Mouse (Mus musculus): ENCODE measurements around the gene Trpd52l3. TPM values are rescaled to one million over a fixed set of nuclear protein-coding genes. Genes with fewer than 3 reads are reported as not detected.

Gene Trpd52l3
- polyA plus RNA-seq, 2 experiments from 2014 or later, result not detected

GRCm38 (mm10) chr19:30029894-30030635, 26.5 kb downstream of the Trpd52l3 start, which contains the start of gene Uhrf2:
Uhrf2 (plus strand) TSS chr19:30030513.
- peak; percentile 92 for ATAC-seq

DNA sequence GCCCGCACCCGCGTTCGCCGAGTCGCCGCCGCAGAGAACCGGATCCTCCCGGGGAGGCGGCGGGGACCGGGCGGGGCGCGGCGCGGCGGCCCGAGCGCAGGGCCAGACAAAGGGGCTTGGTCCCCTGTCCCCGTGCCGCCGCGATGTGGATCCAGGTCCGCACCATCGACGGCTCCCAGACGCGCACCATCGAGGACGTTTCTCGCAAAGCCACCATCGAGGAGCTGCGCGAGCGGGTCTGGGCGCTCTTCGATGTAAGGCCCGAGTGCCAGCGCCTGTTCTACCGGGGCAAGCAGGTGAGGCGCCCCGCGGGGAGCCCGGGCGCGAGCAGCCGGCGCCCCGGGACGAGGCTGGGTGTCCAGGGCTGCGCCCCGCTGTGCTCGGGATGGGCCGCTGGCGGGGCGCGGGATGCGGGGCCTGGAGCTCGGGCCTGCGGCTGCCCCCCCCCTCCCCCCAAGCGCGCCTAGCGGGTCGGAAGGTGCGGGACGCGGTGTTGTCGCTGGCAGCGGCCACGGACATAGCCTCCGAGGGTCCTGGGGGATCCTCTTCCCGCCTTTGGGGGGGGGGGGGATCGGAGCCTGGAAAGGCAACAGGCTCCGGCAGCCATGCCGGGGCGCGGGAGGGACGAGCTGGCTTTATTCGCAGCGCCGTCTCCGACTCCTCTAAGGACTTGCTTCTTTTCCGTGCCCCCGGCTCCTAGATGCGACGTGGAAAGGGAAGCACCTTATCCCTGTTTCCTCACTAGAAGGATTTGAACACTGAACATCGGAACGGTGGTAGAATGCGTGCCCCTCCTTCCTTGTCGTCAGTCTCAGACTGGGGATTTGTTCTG, 27.3 kb downstream of the Trpd52l3 start:
- ATAC-seq, result peak; percentile 13

- ATAC-seq, result no peak
These were observed 27.9 kb downstream of the Trpd52l3 start for GRCm38 (mm10) chr19:30031468-30031931.

- no peak for ATAC-seq
These were observed 28.6 kb downstream of the Trpd52l3 start for GRCm38 (mm10) chr19:30032206-30032605.

- ATAC-seq, result no peak
These were observed 31.8 kb downstream of the Trpd52l3 start for GRCm38 (mm10) chr19:30035361-30035760.

DNA sequence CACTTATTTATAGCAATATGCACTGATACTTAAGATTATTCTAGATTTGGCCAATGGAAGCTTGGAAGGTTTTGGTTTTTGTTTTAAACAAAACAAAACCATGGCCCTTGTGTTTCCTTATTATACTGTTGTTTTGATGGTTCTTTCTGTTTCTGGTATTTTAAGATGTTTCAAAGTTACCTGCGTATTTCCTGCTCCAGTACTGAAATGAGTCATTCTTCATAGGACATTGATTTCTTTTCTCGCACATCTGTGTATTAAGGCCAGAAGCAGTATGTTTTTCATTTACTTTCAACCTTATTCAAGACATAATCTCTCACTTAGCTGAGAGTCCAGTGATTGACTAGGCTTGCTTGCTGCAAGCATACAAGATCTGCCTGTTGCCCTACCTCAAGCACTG, 40.1 kb downstream of the Trpd52l3 start:
- peak; percentile 88 for ATAC-seq

DNA sequence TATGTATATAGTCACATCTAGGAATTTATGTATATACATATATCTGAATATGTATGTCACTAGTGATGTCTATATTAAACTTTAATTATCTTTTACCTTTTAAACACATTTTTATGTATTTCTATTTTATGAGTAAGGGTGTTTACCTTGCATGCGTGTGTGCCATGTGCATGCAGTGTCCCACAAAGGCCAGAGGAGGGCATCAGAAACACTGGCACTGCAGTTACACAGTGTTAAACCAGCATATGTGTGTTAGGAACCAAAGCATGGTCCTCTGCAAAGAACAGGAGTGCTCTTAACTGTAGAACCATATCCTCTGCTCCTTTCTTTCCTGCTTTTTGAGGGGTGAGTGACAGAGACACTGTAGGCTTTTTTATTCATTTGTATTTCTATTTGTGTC, 41.0 kb downstream of the Trpd52l3 start:
- ATAC-seq, result no peak

- ATAC-seq, result no peak
These were observed 42.3 kb downstream of the Trpd52l3 start for GRCm38 (mm10) chr19:30045857-30046256.

DNA sequence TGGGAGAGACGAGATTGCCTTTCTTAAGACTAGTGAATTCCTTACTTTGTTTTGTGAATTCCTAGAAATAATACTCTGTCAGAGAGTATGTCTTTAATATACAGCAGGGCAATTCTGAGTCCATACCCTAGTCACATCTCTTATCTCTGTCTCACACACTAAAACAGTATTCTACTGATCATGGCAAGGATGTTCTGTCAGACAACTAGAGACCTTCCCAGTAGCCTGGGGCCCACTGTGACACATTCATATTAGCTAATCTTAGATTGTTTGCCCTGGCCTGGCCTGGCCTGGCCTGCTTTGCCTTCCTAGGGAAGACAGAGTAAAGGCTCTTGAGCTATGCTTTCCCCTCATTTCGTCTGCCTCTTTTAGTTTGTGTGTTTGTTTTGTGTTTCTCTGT, 47.0 kb downstream of the Trpd52l3 start:
- no peak for ATAC-seq

DNA sequence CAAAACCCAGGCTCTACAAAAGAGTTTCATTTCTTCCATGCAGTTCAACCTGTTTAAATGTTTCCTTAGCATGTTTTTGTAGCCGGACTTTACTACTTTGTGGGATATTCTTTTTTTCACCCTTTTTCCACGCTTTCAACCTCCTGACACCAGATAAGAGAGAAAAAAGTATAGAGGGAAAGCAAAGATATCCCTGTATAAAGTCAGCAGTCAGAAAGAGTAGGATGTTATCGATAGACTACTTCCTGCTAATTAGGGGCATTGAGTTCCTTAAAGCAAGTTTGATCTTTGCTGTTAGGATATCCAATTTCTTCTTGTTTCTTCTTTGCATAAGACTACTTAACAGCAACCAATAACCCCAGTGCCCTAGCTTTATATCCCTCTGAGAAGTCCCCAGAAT, 47.9 kb downstream of the Trpd52l3 start:
- ATAC-seq, result no peak

DNA sequence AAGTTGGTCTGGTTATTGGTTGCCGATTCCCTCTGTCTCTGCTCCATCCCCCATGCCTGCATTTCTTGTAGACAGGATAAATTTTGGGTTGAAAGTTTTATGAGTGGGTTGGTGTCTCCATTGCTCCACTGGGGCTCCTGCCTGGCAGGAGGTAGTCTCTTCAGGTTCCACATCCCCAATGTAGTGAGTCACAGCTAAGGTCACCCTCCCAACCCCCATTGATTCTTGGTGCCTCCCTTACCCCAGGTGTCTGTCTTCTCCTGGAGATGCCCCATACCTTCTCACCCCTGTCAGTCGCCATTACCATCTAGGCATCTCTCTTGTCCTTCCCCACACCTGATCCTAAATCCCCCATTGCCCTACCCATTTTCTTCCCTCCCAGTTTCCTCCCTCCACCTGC, 50.6 kb downstream of the Trpd52l3 start:
- ATAC-seq, result no peak

Other genes starting within 250 kb of the Trpd52l3 start
- gene 9930021J03Rik, start 197.8 kb upstream of the Trpd52l3 start, polyA plus RNA-seq (2017; shearing (Covaris generic)), result 1 to 10 TPM; 6.5 to 7.5 TPM
- gene Ranbp6, start 190.8 kb upstream of the Trpd52l3 start, polyA plus RNA-seq (2017; shearing (Covaris generic)), result 1 to 10 TPM; 8.4 to 8.7 TPM
- gene Il33, start 78.7 kb upstream of the Trpd52l3 start, polyA plus RNA-seq (2017; shearing (Covaris generic)), result not detected
- 10 to 100 TPM; 32.2 to 45.3 TPM for gene Uhrf2, start 26.7 kb downstream of the Trpd52l3 start, polyA plus RNA-seq (2017; shearing (Covaris generic))
- under 1 TPM; 0.15 to 0.23 TPM for gene Gldc, start 171.6 kb downstream of the Trpd52l3 start, polyA plus RNA-seq (2017; shearing (Covaris generic))
- not detected for gene Mbl2, start 229.2 kb downstream of the Trpd52l3 start, polyA plus RNA-seq (2017; shearing (Covaris generic))

Data from activated CD4-positive, CD25-positive, alpha-beta regulatory T cell, adult 4 months (primary cell).